Mouse (Mus musculus): ENCODE results near the gene Timm8a2. TPM values are rescaled to one million over a fixed set of nuclear protein-coding genes. Genes with fewer than 3 reads are reported as not detected.

The Timm8a2 gene
- polyA plus RNA-seq, 1 experiment from 2014 or later, result not detected

- ATAC-seq (ENCODE audit: insufficient number of reproducible peaks, low FRiP score, low TSS enrichment, low read depth) (no peak), DNase-seq (ENCODE audit: low spot score) (no peak)
- H3K9me3 ChIP-seq (ENCODE audit: control insufficient read depth, low read length), result no peaks in the 10 kb centered on the region
- no peaks in the 10 kb centered on the region; the same call in 1 of the 2 replicates for H3K36me3 ChIP-seq (ENCODE audit: control insufficient read depth, insufficient read depth, low read length)
- no peak overlapping the region for H3K4me2 ChIP-seq (ENCODE audit: low read depth, severe bottlenecking)
- H3K4me1 ChIP-seq (ENCODE audit: control insufficient read depth, insufficient read depth, low read length), result no peaks in the 10 kb centered on the region
- WGBS, result 90% methylated on average over 13 of the region's 13 CpGs
- H3K27me3 ChIP-seq (ENCODE audit: control insufficient read depth, insufficient read depth, low read length), result no peaks in the 10 kb centered on the region
- no peak overlapping the region for H3K4me3 ChIP-seq (ENCODE audit: low read depth, low read length)
- no peak overlapping the region for H3K9ac ChIP-seq (ENCODE audit: low read length)
- H3K27ac ChIP-seq (replicated peaks; ENCODE audit: low read depth, low read length), result no peak overlapping the region
These were observed 41.8 kb upstream of the Timm8a2 start for GRCm38 (mm10) chr14:121992395-121993280.

GRCm38 (mm10) chr14:121993616-121994015, 40.9 kb upstream of the Timm8a2 start:
- no peaks in the 10 kb centered on the region for H3K27me3 ChIP-seq (ENCODE audit: control insufficient read depth, insufficient read depth, low read length)
- no peak overlapping the region for H3K4me2 ChIP-seq (ENCODE audit: low read depth, severe bottlenecking)
- DNase-seq (ENCODE audit: low spot score), result no peak
- H3K27ac ChIP-seq (replicated peaks; ENCODE audit: low read depth, low read length), result no peak overlapping the region
- H3K9me3 ChIP-seq (ENCODE audit: control insufficient read depth, low read length), result no peaks in the 10 kb centered on the region
- no peak for ATAC-seq (ENCODE audit: insufficient number of reproducible peaks, low FRiP score, low TSS enrichment, low read depth)
- no peak overlapping the region for H3K9ac ChIP-seq (ENCODE audit: low read length)
- WGBS, result 92% methylated on average over 4 of the region's 4 CpGs
- H3K4me3 ChIP-seq (ENCODE audit: low read depth, low read length), result no peak overlapping the region
- H3K36me3 ChIP-seq (ENCODE audit: control insufficient read depth, insufficient read depth, low read length), result no peaks in the 10 kb centered on the region; the same call in 1 of the 2 replicates
- H3K4me1 ChIP-seq (ENCODE audit: control insufficient read depth, insufficient read depth, low read length), result no peaks in the 10 kb centered on the region

DNA sequence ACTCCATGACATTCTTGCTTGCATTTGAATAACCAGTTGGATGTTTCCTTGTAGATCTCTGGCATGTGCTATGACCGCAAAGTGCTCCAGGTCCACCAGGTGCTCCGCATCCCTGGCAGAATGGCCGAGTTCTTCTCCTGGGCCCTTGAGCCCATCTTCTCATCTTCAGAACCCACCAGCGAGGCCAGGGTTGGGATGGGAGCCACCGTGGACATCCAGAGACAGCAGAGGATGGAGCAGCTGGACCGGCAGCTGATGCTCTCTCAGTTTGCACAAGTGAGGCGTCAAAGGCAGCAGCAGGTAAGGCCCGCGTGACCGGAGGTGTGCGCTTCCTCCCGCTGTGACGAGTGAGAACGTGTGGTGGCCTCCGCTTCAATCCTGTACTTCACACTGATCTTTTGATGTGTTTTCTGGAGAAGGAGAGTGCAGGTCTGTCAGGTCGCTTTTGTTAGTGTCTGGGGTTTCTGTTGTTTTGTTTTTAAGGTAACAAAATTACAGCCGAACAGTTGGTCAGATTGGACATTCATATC, 40.2 kb upstream of the Timm8a2 start:
- H3K36me3 ChIP-seq (ENCODE audit: control insufficient read depth, insufficient read depth, low read length), result no peaks in the 10 kb centered on the region; the same call in 1 of the 2 replicates
- no peaks in the 10 kb centered on the region for H3K27me3 ChIP-seq (ENCODE audit: control insufficient read depth, insufficient read depth, low read length)
- H3K4me2 ChIP-seq (ENCODE audit: low read depth, severe bottlenecking), result no peak overlapping the region
- WGBS, result 94% methylated on average over 17 of the region's 17 CpGs
- ATAC-seq (ENCODE audit: insufficient number of reproducible peaks, low FRiP score, low TSS enrichment, low read depth) (no peak), DNase-seq (ENCODE audit: low spot score) (no peak)
- H3K9ac ChIP-seq (ENCODE audit: low read length), result no peak overlapping the region
- H3K4me1 ChIP-seq (ENCODE audit: control insufficient read depth, insufficient read depth, low read length), result no peaks in the 10 kb centered on the region
- H3K27ac ChIP-seq (replicated peaks; ENCODE audit: low read depth, low read length), result no peak overlapping the region
- H3K9me3 ChIP-seq (ENCODE audit: control insufficient read depth, low read length), result no peaks in the 10 kb centered on the region
- H3K4me3 ChIP-seq (ENCODE audit: low read depth, low read length), result no peak overlapping the region

GRCm38 (mm10) chr14:121994846-121995556, 39.5 kb upstream of the Timm8a2 start:
- H3K9ac ChIP-seq (ENCODE audit: low read length), result no peak overlapping the region
- H3K4me1 ChIP-seq (ENCODE audit: control insufficient read depth, insufficient read depth, low read length), result no peaks in the 10 kb centered on the region
- no peak overlapping the region for H3K4me2 ChIP-seq (ENCODE audit: low read depth, severe bottlenecking)
- no peaks in the 10 kb centered on the region for H3K27me3 ChIP-seq (ENCODE audit: control insufficient read depth, insufficient read depth, low read length)
- 92% methylated on average over 7 of the region's 7 CpGs for WGBS
- no peak overlapping the region for H3K27ac ChIP-seq (replicated peaks; ENCODE audit: low read depth, low read length)
- ATAC-seq (ENCODE audit: insufficient number of reproducible peaks, low FRiP score, low TSS enrichment, low read depth) (no peak), DNase-seq (ENCODE audit: low spot score) (no peak)
- H3K4me3 ChIP-seq (ENCODE audit: low read depth, low read length), result no peak overlapping the region
- H3K36me3 ChIP-seq (ENCODE audit: control insufficient read depth, insufficient read depth, low read length), result no peaks in the 10 kb centered on the region; the same call in 1 of the 2 replicates
- H3K9me3 ChIP-seq (ENCODE audit: control insufficient read depth, low read length), result no peaks in the 10 kb centered on the region

GRCm38 (mm10) chr14:121995557-121995870, 39.0 kb upstream of the Timm8a2 start:
- H3K9me3 ChIP-seq (ENCODE audit: control insufficient read depth, low read length), result no peaks in the 10 kb centered on the region

DNA sequence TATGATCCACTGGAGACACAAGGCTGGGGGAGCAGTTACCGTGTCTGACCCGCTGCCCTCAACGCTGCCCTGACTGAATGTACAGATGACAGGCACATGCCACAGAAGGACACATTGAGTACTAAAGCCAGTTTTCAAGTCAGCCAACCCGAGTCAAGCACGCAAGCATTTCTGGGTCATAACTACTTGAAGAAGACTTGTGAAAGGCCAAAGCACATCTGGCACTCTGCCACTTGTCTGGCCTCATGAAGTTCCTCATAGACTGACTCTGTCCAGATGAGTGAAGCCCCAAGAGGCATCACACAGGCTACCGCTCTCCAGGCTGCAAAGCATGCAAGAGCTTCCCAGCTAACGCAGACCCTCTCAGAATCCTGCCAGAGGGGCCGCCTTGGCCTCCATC, 37.7 kb upstream of the Timm8a2 start:
- H3K27me3 ChIP-seq (ENCODE audit: control insufficient read depth, insufficient read depth, low read length), result no peaks in the 10 kb centered on the region
- no peaks in the 10 kb centered on the region; the same call in 1 of the 2 replicates for H3K36me3 ChIP-seq (ENCODE audit: control insufficient read depth, insufficient read depth, low read length)
- no peak overlapping the region for H3K4me3 ChIP-seq (ENCODE audit: low read depth, low read length)
- DNase-seq (ENCODE audit: low spot score) (no peak), ATAC-seq (ENCODE audit: insufficient number of reproducible peaks, low FRiP score, low TSS enrichment, low read depth) (no peak)
- H3K27ac ChIP-seq (replicated peaks; ENCODE audit: low read depth, low read length), result no peak overlapping the region
- H3K4me2 ChIP-seq (ENCODE audit: low read depth, severe bottlenecking), result no peak overlapping the region
- H3K9ac ChIP-seq (ENCODE audit: low read length), result no peak overlapping the region
- 94% methylated on average over 8 of the region's 8 CpGs for WGBS
- H3K4me1 ChIP-seq (ENCODE audit: control insufficient read depth, insufficient read depth, low read length), result no peaks in the 10 kb centered on the region
- no peaks in the 10 kb centered on the region for H3K9me3 ChIP-seq (ENCODE audit: control insufficient read depth, low read length)

More at GRCm38 (mm10) chr14:121995557-121995870, 39.0 kb upstream of the Timm8a2 start:
- no peaks in the 10 kb centered on the region for H3K4me1 ChIP-seq (ENCODE audit: control insufficient read depth, insufficient read depth, low read length)
- H3K27me3 ChIP-seq (ENCODE audit: control insufficient read depth, insufficient read depth, low read length), result no peaks in the 10 kb centered on the region
- no peak overlapping the region for H3K9ac ChIP-seq (ENCODE audit: low read length)
- no peak overlapping the region for H3K4me3 ChIP-seq (ENCODE audit: low read depth, low read length)
- 86% methylated on average over 1 of the region's 1 CpGs for WGBS
- DNase-seq (ENCODE audit: low spot score), result no peak
- no peak overlapping the region for H3K4me2 ChIP-seq (ENCODE audit: low read depth, severe bottlenecking)
- no peak overlapping the region for H3K27ac ChIP-seq (replicated peaks; ENCODE audit: low read depth, low read length)
- H3K36me3 ChIP-seq (ENCODE audit: control insufficient read depth, insufficient read depth, low read length), result no peaks in the 10 kb centered on the region; the same call in 1 of the 2 replicates
- ATAC-seq (ENCODE audit: insufficient number of reproducible peaks, low FRiP score, low TSS enrichment, low read depth), result no peak

- no peak overlapping the region for H3K4me2 ChIP-seq (ENCODE audit: low read depth, severe bottlenecking)
- H3K9me3 ChIP-seq (ENCODE audit: control insufficient read depth, low read length), result no peaks in the 10 kb centered on the region
- no peaks in the 10 kb centered on the region; the same call in 1 of the 2 replicates for H3K36me3 ChIP-seq (ENCODE audit: control insufficient read depth, insufficient read depth, low read length)
- no peak for DNase-seq (ENCODE audit: low spot score)
- H3K27ac ChIP-seq (replicated peaks; ENCODE audit: low read depth, low read length), result no peak overlapping the region
- no peaks in the 10 kb centered on the region for H3K4me1 ChIP-seq (ENCODE audit: control insufficient read depth, insufficient read depth, low read length)
- no peak for ATAC-seq (ENCODE audit: insufficient number of reproducible peaks, low FRiP score, low TSS enrichment, low read depth)
- WGBS, result 79% methylated on average over 8 of the region's 8 CpGs
- no peaks in the 10 kb centered on the region for H3K27me3 ChIP-seq (ENCODE audit: control insufficient read depth, insufficient read depth, low read length)
- no peak overlapping the region for H3K9ac ChIP-seq (ENCODE audit: low read length)
- H3K4me3 ChIP-seq (ENCODE audit: low read depth, low read length), result no peak overlapping the region
These were observed 35.0 kb upstream of the Timm8a2 start for GRCm38 (mm10) chr14:121999455-121999854.

DNA sequence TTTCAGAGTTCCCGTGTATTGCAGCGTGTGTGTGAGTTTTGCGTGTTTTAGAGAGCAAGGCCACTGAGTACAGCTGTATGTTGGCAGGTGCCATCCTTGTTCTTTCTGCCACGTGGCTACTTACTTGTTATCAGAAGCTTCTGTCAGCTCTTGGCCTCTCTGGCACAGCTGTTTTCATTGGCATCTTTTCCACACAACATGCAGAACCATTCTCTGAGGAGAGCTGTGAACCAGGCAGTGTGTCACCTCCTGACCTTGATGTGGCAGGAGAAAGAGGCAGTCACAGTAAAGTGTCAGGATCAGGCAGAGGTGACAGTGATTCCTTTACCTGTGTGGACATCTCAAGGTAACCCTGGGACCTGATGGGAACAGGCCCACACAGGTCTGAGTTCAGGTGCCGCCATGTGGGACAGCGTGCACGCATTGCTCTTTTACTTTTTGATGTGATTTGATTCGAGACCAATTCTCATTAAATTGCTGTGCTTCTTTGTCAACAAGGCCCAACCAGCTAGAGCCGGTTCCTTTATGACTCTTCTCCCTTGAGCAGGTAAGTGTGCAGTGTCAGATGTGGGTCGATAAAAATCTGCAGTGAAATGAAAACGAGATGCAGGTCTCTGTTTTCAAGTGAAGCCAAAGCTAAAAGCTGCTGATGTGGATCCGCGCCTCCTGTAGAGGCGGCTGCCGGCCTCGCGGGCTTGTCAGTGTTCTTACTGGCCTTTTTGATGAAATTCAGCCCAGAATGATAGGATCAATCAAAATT, 33.9 kb upstream of the Timm8a2 start:
- H3K9ac ChIP-seq (ENCODE audit: low read length), result no peak overlapping the region
- ATAC-seq (ENCODE audit: insufficient number of reproducible peaks, low FRiP score, low TSS enrichment, low read depth) (no peak), DNase-seq (ENCODE audit: low spot score) (no peak)
- H3K27ac ChIP-seq (replicated peaks; ENCODE audit: low read depth, low read length), result no peak overlapping the region
- no peaks in the 10 kb centered on the region for H3K36me3 ChIP-seq (ENCODE audit: control insufficient read depth, insufficient read depth, low read length)
- 94% methylated on average over 17 of the region's 17 CpGs for WGBS
- no peaks in the 10 kb centered on the region for H3K4me1 ChIP-seq (ENCODE audit: control insufficient read depth, insufficient read depth, low read length)
- no peak overlapping the region for H3K4me3 ChIP-seq (ENCODE audit: low read depth, low read length)
- H3K4me2 ChIP-seq (ENCODE audit: low read depth, severe bottlenecking), result no peak overlapping the region
- no peaks in the 10 kb centered on the region for H3K27me3 ChIP-seq (ENCODE audit: control insufficient read depth, insufficient read depth, low read length)
- H3K9me3 ChIP-seq (ENCODE audit: control insufficient read depth, low read length), result no peaks in the 10 kb centered on the region
